Mouse (Mus musculus) neural tube, embryonic 12.5 days (tissue): ENCODE results near the gene H2afv. TPM values are rescaled to one million over a fixed set of nuclear protein-coding genes. Genes with fewer than 3 reads are reported as not detected.

ENCODE experiments used
- ATAC-seq: fragments of 200-750 bp; cut with Nextera tagmentation; 2 replicates; pipeline ENCODE4 v1.8.0; 2017; ENCODE audit warnings: low read depth, mild to moderate bottlenecking, moderate TSS enrichment, moderate library complexity; ENCODE audit not compliant: low FRiP score
- H3K27ac ChIP-seq: fragments of 300-500 bp; sonication (generic); 2 replicates; pipeline ENCODE4 v1.5.1; 2016
- H3K27me3 ChIP-seq: fragments of 300-500 bp; sonication (generic); replicated peaks from 2 replicates; pipeline ENCODE4 v1.6.1; 2016; ENCODE audit warnings: mild to moderate bottlenecking
- H3K36me3 ChIP-seq: fragments of 300-500 bp; sonication (generic); 2 replicates; pipeline ENCODE4 v1.6.1; 2016; ENCODE audit warnings: mild to moderate bottlenecking
- H3K4me1 ChIP-seq: fragments of 300-500 bp; sonication (generic); 2 replicates; pipeline ENCODE4 v1.6.1; 2016
- H3K4me2 ChIP-seq: fragments of 300-500 bp; sonication (generic); replicated peaks from 2 replicates; pipeline ENCODE4 v1.6.1; 2016; ENCODE audit warnings: mild to moderate bottlenecking
- H3K4me3 ChIP-seq: fragments of 300-500 bp; sonication (generic); 2 replicates; pipeline ENCODE4 v1.5.1; 2016
- H3K9ac ChIP-seq: fragments of 300-500 bp; sonication (generic); 2 replicates; pipeline ENCODE4 v1.6.1; 2016; ENCODE audit warnings: mild to moderate bottlenecking
- H3K9me3 ChIP-seq: fragments of 300-500 bp; sonication (generic); 2 replicates; pipeline ENCODE4 v1.6.1; 2016; ENCODE audit warnings: mild to moderate bottlenecking
- WGBS: fragments of 180-500 bp; shearing (Covaris S2); methylation state at CpG from one replicate; pipeline ENCODE4 v1.1.7; 2016; 5-methylcytosine and 5-hydroxymethylcytosine counted together
- polyA plus RNA-seq: library from polyadenylated mRNA; unstranded; fragments of >200 nt; fragmentation: Nextera tagmentation; extraction: Ambion mirVana; gene quantifications from 2 replicates; pipeline ENCODE4 v1.2.1, GENCODE M21; 2016

Gene H2afv
- polyA plus RNA-seq, 1 experiment from 2014 or later: 580 TPM

DNA sequence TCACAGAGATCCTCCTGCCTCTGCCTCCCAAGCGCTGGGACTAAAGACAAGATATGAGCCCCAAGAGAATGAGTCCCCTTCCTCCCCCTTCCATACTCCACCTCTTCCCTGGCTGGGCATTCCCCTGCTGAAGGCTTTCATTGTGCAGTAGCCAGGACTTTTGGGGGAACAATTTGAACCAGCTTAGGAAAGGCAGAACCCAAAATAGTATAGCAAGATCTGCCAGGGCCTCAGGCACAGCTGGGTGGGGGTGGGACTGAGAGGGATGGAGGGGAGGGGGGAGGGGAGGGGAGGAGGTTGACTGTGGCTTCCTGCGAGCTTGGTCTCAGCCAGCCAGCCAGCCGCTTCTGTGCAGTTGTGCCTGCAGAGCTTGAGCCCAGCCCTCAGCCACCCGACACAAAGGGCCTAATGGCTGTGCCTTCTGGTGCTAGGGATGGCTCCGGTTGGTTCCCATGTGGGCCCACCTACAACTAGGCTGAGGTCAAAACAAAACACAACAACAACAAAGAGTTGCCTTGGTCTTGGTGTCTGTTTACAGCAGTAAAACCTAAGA lies 34.1 kb downstream of the H2afv start:
- ATAC-seq: no peak
- H3K4me3 ChIP-seq: no peak overlapping the region
- no peak overlapping the region for H3K9ac ChIP-seq
- 45% methylated on average over 5 of the region's 5 CpGs for WGBS
- H3K36me3 ChIP-seq: peaks cover 14% of the 10 kb centered on the region
- no peak overlapping the region for H3K27ac ChIP-seq
- H3K4me1 ChIP-seq: peaks cover 14% of the 10 kb centered on the region
- no peaks in the 10 kb centered on the region for H3K9me3 ChIP-seq
- no peak overlapping the region for H3K4me2 ChIP-seq
- no peaks in the 10 kb centered on the region for H3K27me3 ChIP-seq

- no peak overlapping the region for H3K4me3 ChIP-seq
- H3K4me2 ChIP-seq: no peak overlapping the region
- WGBS: 85% methylated on average over 3 of the region's 3 CpGs
- no peak overlapping the region for H3K27ac ChIP-seq
- H3K27me3 ChIP-seq: no peaks in the 10 kb centered on the region
- ATAC-seq: no peak
- H3K36me3 ChIP-seq: peaks cover 43% of the 10 kb centered on the region
- H3K9ac ChIP-seq: no peak overlapping the region
- H3K4me1 ChIP-seq: peaks cover 10% of the 10 kb centered on the region
- no peaks in the 10 kb centered on the region for H3K9me3 ChIP-seq
Measured at GRCm38 (mm10) chr11:6407162-6407621, 37.1 kb downstream of the H2afv start.

DNA sequence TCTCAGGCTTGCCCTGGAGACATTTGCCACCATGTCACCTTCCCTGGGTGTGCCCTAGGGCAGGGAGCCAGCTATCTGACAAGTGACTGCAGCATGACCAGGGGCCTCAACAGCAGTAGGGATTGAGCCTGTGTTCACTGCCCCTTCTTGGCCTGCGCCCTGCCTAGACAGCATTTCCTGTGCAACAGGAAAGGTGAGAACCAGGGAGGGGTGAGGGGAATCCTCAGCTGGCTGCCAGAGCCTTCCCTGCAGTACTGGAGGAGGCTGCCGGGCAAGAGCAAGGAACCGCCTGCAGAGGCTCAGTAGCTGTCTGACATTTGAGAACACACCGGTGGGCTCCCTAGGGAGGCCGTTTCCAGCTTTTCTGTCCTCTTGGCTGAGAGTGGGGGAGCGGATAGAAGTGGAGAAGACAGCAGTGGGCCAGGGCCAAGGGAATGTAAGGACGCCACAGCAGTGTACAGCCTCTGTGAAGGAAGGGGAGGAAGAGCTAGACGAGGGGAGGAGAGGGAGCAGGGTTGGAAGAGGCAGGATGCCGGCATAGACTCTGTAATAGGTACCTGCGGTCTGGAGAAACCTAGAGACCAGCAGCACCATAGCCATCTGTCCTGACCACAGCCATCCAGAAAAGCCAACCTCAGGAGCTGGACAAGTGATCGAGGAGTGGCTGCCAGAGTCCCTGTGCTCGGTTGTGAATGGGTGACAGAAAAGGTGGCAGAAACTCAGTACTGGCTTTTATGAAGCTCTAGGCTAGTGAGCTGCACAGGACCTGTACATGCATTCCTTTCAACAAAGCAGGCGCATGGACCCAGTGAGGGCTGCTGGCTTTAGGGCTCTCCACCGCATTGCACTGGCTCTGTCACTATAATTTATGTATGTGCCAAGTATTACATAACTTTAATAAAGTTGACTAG lies 37.7 kb downstream of the H2afv start:
- Histone ChIP-seq H3K4me2 (no peak overlapping the region; the same call in 1 of the 2 replicates), H3K4me1 (peaks cover 10% of the 10 kb centered on the region), H3K4me3 (no peak overlapping the region), H3K36me3 (peaks cover 50% of the 10 kb centered on the region), H3K9ac (no peak overlapping the region), H3K27me3 (no peaks in the 10 kb centered on the region), H3K27ac (peak overlapping the region; percentile 22), H3K9me3 (no peaks in the 10 kb centered on the region)
- no peak for ATAC-seq
- 49% methylated on average over 14 of the region's 14 CpGs for WGBS

DNA sequence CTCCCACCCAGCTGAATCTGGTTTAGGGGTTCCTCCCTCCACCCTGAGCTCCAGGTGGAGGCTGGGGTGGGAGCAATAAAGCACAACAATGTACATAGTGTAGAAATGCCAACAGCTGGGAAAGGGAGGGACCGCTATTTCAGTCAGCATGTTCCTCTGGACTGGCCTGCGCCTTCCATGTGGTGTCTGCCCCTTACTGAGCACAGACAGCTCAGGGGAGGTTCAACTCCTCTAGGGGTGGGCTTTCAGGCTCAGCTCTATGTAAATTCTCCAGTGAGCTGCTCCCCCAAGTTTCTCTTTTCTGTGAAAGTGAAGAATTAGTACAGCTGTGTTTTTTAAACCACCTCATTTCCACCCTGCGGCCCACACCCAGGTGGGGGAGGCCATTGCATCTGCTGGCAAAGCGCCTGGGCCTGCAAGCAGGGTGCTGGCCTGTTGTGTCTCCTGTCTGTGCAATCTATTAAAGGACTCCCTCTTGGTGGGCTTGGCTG lies 38.6 kb downstream of the H2afv start:
- no peaks in the 10 kb centered on the region for H3K9me3 ChIP-seq
- 78% methylated on average over 4 of the region's 4 CpGs for WGBS
- no peak overlapping the region for H3K4me2 ChIP-seq
- ATAC-seq: no peak
- 0 out of 2 replicates have a peak overlapping the region, but pooled peaks have one; percentile 8 for H3K9ac ChIP-seq
- peaks cover 10% of the 10 kb centered on the region for H3K4me1 ChIP-seq
- peaks cover 59% of the 10 kb centered on the region for H3K36me3 ChIP-seq
- H3K27me3 ChIP-seq: no peaks in the 10 kb centered on the region
- H3K4me3 ChIP-seq: no peak overlapping the region
- peak overlapping the region; percentile 15; the same call in 1 of the 2 replicates for H3K27ac ChIP-seq

DNA sequence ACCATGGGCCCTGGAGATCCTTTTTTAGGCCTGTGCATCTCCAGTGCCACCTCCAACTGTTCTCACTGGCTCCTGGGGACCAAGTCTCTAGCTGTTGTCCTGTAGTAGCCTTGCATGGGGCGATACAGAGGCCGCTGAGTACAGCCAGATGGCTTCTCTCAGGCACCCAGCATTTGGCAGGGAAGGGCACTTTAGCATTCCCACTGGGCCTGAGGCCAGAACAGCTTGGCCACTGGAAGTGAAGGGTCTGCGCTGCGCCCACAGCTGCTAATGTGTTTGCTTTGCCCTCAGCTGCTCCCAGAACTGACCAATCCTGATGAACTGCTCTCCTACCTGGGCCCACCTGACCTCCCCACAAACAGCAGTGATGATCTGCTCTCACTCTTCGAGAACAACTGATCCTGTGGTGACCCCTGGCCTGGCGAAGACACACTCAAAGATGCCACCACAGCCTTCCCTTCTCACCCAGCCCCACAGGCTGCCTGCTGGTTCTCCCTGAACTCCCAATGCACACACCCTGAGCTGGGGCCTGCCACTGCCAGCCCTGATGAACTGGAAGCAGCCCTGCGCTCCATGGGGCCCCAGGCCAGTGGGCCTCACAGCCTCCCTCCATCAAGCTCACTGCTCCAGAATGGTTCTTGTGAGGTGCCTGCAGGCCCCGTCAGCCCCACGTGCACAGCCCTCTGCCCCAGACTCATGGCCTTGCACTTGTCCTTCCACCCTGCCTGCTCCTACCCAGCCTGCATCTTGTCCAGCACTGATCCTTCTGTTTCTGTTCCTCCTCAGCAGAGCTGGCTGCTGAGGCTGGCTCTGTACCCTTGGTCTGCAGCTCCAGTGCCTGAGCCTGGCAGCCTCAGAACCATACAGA lies 39.3 kb downstream of the H2afv start:
- ATAC-seq: no peak
- Histone ChIP-seq H3K4me1 (peaks cover 10% of the 10 kb centered on the region), H3K9ac (0 out of 2 replicates have a peak overlapping the region, but pooled peaks have one; percentile 8), H3K27ac (0 out of 2 replicates have a peak overlapping the region, but pooled peaks have one; percentile 15), H3K4me2 (no peak overlapping the region), H3K36me3 (peaks cover 65% of the 10 kb centered on the region), H3K4me3 (no peak overlapping the region), H3K9me3 (no peaks in the 10 kb centered on the region), H3K27me3 (no peaks in the 10 kb centered on the region)
- WGBS: 94% methylated on average over 9 of the region's 9 CpGs

DNA sequence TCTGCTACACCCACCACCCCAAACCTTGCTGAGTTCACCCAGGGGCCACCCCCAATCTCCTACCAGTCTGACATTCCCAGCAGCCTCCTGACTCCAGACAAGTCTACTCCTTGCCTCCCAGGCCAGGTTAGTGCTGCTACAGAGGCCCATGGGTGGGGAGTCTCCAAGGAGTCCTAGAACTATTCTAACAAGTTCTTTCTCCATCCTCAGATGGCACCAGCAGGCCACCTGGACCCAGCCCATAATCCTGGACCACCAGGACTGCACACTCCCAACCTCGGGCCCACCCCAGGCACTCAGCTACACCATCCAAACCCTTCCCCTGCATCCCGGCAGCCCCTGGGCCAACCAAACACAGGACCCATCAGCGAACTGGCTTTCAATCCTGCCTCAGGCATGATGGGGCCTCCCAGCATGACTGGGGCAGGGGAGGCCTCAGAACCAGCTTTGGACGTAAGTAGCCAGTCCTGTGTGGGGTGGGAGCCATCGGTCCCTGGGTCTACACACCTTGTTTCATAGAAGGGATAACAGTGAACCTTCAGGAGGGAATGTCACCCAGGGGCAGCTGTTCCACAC lies 40.3 kb downstream of the H2afv start:
- no peak overlapping the region for H3K9ac ChIP-seq
- peaks cover 10% of the 10 kb centered on the region for H3K4me1 ChIP-seq
- H3K27ac ChIP-seq: no peak overlapping the region
- no peaks in the 10 kb centered on the region for H3K27me3 ChIP-seq
- ATAC-seq: no peak
- peaks cover 75% of the 10 kb centered on the region for H3K36me3 ChIP-seq
- H3K9me3 ChIP-seq: no peaks in the 10 kb centered on the region
- WGBS: 91% methylated on average over 5 of the region's 5 CpGs
- H3K4me3 ChIP-seq: no peak overlapping the region
- H3K4me2 ChIP-seq: no peak overlapping the region

DNA sequence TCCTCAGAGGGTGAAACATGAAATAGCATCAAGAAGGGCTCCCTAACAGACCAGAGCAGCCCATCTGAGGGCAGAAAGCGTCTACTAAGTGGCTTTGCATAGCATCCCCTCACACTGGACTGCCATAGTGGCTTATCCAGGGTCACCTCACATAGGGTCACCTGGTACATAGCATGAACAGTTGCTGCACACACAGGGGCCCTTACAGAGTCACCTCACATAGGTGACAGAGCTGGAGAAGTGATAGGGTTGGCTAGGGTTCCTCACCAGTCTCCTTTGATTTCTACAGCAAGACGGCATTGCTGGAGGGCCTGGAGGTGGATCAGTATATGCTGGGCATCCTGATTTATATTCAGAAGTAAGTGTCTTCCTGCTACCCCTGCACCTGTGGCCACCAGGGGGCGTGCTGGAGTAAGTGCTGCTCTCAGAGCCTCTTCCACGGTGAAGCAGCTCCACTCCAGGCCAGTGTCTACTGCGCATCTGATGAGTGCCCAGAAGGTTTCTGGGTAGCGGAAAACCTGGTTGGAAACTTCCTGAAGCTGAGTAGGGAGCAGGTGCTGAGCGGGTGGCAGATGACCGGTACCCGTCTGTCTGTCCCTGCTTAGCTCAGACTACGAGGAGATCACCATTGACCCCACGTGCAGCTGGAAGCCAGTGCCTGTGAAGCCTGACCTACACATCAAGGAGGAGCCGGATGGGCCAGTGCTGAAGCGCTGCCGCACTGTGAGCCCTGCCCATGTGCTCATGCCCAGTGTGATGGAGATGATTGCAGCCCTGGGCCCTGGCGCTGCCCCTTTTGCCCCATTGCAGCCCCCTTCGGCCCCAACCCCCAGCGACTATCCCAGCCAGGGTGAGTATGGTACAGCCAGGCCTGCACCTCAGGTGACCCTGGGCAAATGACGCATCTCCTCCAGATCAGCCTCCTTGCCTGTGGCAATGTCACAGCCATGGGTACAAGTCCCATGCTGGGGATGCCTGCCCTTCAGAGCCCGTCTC lies 41.4 kb downstream of the H2afv start:
- Histone ChIP-seq H3K4me2 (no peak overlapping the region), H3K9ac (no peak overlapping the region), H3K27ac (no peak overlapping the region), H3K27me3 (no peaks in the 10 kb centered on the region), H3K36me3 (peaks cover 84% of the 10 kb centered on the region), H3K9me3 (no peaks in the 10 kb centered on the region), H3K4me3 (no peak overlapping the region), H3K4me1 (peaks cover 10% of the 10 kb centered on the region)
- WGBS: 89% methylated on average over 19 of the region's 19 CpGs
- ATAC-seq: no peak

DNA sequence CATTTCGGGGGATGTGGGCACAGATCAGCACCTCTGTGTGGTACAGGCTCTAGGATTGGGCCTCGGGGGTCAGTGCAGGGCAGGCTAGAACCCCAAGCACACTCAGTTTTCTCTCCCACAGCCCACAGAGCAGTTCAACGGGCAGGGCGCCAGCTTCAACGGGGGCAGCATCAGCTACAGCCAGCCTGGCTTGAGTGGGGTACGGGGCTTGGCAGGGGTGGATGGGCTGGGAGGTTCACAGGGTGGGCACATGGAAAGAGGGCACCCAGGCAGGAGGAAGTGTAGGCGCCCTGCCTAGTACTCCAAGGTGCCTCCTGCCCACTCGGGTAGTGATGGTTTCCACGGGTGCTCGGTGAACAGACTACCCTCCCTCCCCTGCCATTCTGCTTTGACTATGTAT lies 46.1 kb downstream of the H2afv start:
- Histone ChIP-seq H3K27me3 (no peaks in the 10 kb centered on the region), H3K9me3 (no peaks in the 10 kb centered on the region), H3K4me2 (no peak overlapping the region), H3K27ac (no peak overlapping the region), H3K4me1 (peaks cover 18% of the 10 kb centered on the region), H3K4me3 (no peak overlapping the region), H3K9ac (no peak overlapping the region), H3K36me3 (peaks cover 91% of the 10 kb centered on the region)
- ATAC-seq: no peak
- 94% methylated on average over 10 of the region's 10 CpGs for WGBS

DNA sequence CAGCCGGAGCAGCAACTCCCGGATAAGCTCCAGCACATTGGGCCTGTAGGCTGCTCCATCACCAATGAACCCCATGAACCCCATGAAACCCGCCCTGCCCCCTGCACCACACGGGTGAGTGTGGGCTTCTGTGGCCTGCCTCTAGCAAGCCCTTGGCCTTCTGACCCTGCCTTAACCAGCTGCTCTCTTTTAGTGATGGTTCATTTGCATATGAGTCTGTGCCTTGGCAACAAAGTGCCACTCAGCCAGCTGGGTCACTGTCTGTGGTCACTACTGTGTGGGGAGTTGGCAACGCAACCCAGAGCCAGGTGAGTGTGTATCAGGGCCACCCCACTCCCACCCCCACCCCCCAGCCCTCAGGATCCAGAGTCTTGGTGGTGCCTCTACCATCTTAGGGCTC lies 48.7 kb downstream of the H2afv start:
- Histone ChIP-seq H3K4me1 (peaks cover 37% of the 10 kb centered on the region), H3K9ac (0 out of 2 replicates have a peak overlapping the region, but pooled peaks have one; percentile 26), H3K27ac (no peak overlapping the region), H3K9me3 (no peaks in the 10 kb centered on the region), H3K27me3 (no peaks in the 10 kb centered on the region), H3K4me2 (no peak overlapping the region), H3K36me3 (peaks cover 79% of the 10 kb centered on the region), H3K4me3 (no peak overlapping the region)
- 76% methylated on average over 5 of the region's 5 CpGs for WGBS
- no peak for ATAC-seq

DNA sequence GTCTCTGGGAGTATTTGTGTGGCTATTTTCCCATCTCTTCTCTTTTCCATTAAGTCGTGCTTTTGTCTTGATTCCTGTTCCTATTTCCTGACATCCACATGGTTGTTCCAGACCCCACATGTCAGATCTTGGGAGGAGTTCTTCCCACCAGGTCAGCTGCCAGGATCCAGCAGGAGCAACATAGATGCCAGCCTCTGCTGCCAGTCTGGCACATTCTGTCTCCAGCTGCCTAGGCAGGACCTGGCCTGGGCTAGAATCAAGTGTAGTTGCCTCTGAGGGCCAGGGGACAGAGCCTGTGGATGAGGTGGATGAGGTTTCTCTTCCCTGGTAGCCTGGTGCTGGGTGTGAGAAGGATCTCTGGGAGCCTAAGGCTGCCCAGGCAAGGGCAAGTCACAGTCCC lies 50.4 kb downstream of the H2afv start:
- H3K9me3 ChIP-seq: no peaks in the 10 kb centered on the region
- no peak for ATAC-seq
- no peak overlapping the region for H3K27ac ChIP-seq
- H3K4me2 ChIP-seq: no peak overlapping the region
- WGBS: 91% methylated on average over 1 of the region's 1 CpGs
- H3K4me3 ChIP-seq: 0 out of 2 replicates have a peak overlapping the region, but pooled peaks have one; percentile 0
- peaks cover 43% of the 10 kb centered on the region for H3K4me1 ChIP-seq
- H3K27me3 ChIP-seq: no peaks in the 10 kb centered on the region
- H3K36me3 ChIP-seq: peaks cover 64% of the 10 kb centered on the region
- H3K9ac ChIP-seq: no peak overlapping the region

DNA sequence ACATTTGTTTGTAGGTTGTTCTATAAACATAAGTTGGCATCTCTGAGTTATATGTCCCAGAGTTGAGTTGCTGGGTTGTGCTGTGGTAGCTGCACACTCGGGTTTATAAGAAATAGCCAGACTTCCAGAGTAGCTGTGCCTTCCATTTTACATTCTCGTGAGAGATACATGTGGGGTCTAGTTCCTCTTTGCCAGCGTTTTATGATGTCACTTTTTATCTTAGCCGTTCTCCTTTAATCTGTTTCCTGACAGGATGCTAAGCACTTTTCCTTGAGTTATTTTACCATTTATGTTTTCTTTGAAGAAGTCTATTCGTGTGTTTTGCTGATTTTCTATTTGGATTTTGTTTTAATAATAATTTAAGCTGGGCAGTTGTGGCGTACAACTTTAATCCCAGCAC lies 51.4 kb downstream of the H2afv start:
- H3K4me2 ChIP-seq: no peak overlapping the region
- H3K27ac ChIP-seq: no peak overlapping the region
- no peaks in the 10 kb centered on the region for H3K27me3 ChIP-seq
- no peak for ATAC-seq
- no peak overlapping the region for H3K4me3 ChIP-seq
- peaks cover 43% of the 10 kb centered on the region for H3K4me1 ChIP-seq
- WGBS: 89% methylated on average over 6 of the region's 6 CpGs
- H3K9ac ChIP-seq: no peak overlapping the region
- H3K9me3 ChIP-seq: no peaks in the 10 kb centered on the region
- peaks cover 54% of the 10 kb centered on the region for H3K36me3 ChIP-seq
